Mouse (Mus musculus) lung, embryonic 14.5 days (tissue): Measurements from ENCODE around the gene Elmo2. TPM values are rescaled to one million over a fixed set of nuclear protein-coding genes. Genes with fewer than 3 reads are reported as not detected.
A peak's percentile ranks its signal among the peaks of the same experiment; 100 is the strongest.

Source experiments
- ATAC-seq: fragments of 200-750 bp; cut with Nextera tagmentation; 2 replicates; pipeline ENCODE4 v1.8.0; 2017; ENCODE audit warnings: mild to moderate bottlenecking, moderate TSS enrichment, moderate library complexity; ENCODE audit not compliant: insufficient read depth
- DNase-seq: peaks from one replicate; pipeline ENCODE4 v3.0.0-alpha.2; 2015
- H3K27ac ChIP-seq: fragments of 300-500 bp; sonication (generic); 2 replicates; pipeline ENCODE4 v1.5.1; 2014; ENCODE audit warnings: low read depth, mild to moderate bottlenecking, moderate library complexity
- H3K27me3 ChIP-seq: fragments of 300-500 bp; sonication (generic); 2 replicates; pipeline ENCODE4 v1.6.1; 2014; ENCODE audit warnings: low read length, control low read depth; ENCODE audit not compliant: insufficient read depth
- H3K36me3 ChIP-seq: fragments of 300-500 bp; sonication (generic); 2 replicates; pipeline ENCODE4 v1.6.1; 2014; ENCODE audit warnings: control low read depth; ENCODE audit not compliant: insufficient read depth
- H3K4me1 ChIP-seq: fragments of 300-500 bp; sonication (generic); 2 replicates; pipeline ENCODE4 v1.6.1; 2014; ENCODE audit warnings: antibody characterized with exemption, control low read depth; ENCODE audit not compliant: insufficient read depth
- H3K4me2 ChIP-seq: fragments of 300-500 bp; sonication (generic); 2 replicates; pipeline ENCODE4 v1.6.1; 2014; ENCODE audit warnings: mild to moderate bottlenecking
- H3K4me3 ChIP-seq: fragments of 300-500 bp; sonication (generic); 2 replicates; pipeline ENCODE4 v1.5.1; 2014; ENCODE audit warnings: low read depth, low read length
- H3K9ac ChIP-seq: fragments of 300-500 bp; sonication (generic); 2 replicates; pipeline ENCODE4 v1.6.1; 2014
- H3K9me3 ChIP-seq: fragments of 300-500 bp; sonication (generic); 2 replicates; pipeline ENCODE4 v1.6.1; 2016; ENCODE audit warnings: low read depth, low read length, control low read depth
- CTCF ChIP-seq: IDR thresholded peaks from 2 replicates; pipeline ENCODE4 v1.5.1; 2016; ENCODE audit warnings: antibody characterized with exemption, low read depth
- WGBS: fragments of 180-500 bp; shearing (Covaris S2); extraction: QIAGEN DNeasy Blood & Tissue Kit; methylation state at CpG from one replicate; pipeline ENCODE4 v1.1.7; 2014; 5-methylcytosine and 5-hydroxymethylcytosine counted together
- polyA plus RNA-seq: library from polyadenylated mRNA; unstranded; fragments of >200 nt; fragmentation: Nextera tagmentation; extraction: Ambion mirVana; gene quantifications from 2 replicates; pipeline ENCODE4 v1.2.1, GENCODE M21; 2014

Gene Elmo2
- polyA plus RNA-seq, 1 experiment from 2014 or later: 82.2 TPM

DNA sequence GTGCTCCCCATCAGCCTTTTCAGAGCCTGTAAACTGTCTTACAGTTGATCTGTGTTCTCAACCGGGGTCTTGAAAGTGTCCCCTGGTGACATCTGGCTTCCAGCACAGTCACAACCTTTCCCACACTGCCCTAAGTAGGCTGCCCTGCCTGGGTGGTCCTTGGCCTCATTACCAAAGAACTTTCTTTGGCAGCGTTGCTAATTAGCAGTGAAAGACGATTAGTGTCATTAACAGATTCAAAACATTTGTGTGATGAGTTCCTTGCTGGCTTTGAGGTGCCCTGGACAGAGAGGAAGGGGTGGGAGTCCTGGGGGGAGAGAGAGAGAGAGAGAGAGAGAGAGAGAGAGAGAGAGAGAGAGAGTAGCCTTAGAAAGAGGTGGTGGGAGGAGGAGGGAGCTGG lies 77.3 kb downstream of the Elmo2 start:
- DNase-seq (peak; percentile 86), ATAC-seq (peak; percentile 84)
- Histone ChIP-seq H3K27ac (no peak overlapping the region), H3K9ac (no peak overlapping the region), H3K4me2 (no peak overlapping the region), H3K27me3 (peaks cover 33% of the 10 kb centered on the region), H3K4me1 (0 out of 2 replicates have a peak, but pooled peaks cover 3% of the 10 kb centered on the region), H3K4me3 (no peak overlapping the region), H3K9me3 (no peaks in the 10 kb centered on the region), H3K36me3 (no peaks in the 10 kb centered on the region)
- 15% methylated on average over 3 of the region's 3 CpGs for WGBS
- TF ChIP-seq CTCF: no peak

DNA sequence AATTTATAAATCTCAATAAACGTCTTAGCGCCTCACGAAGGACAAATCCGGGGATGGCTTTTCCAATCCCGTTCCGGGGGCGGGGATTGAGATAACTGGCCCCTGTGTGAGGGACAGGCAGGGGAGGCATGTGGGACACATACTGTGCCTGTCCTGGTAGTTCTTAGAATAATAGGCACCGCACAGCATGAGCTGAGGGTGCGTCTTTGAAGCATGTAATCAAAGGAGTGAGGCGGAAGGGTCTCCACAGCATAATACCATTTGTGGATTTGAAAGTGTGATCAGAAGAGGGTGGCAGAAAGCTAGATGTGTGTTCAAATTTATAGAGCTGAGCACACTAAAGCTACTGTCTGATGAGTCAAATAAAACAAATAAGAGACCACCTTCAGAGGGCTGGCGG lies 79.9 kb downstream of the Elmo2 start:
- no peak overlapping the region for H3K27ac ChIP-seq
- WGBS: 15% methylated on average over 11 of the region's 11 CpGs
- no peaks in the 10 kb centered on the region for H3K9me3 ChIP-seq
- TF ChIP-seq CTCF: no peak
- DNase-seq: no peak
- no peaks in the 10 kb centered on the region for H3K36me3 ChIP-seq
- H3K9ac ChIP-seq: no peak overlapping the region
- H3K27me3 ChIP-seq: peaks cover 44% of the 10 kb centered on the region
- no peak overlapping the region for H3K4me3 ChIP-seq
- 0 out of 2 replicates have a peak, but pooled peaks cover 6% of the 10 kb centered on the region for H3K4me1 ChIP-seq
- ATAC-seq: no peak
- H3K4me2 ChIP-seq: no peak overlapping the region

DNA sequence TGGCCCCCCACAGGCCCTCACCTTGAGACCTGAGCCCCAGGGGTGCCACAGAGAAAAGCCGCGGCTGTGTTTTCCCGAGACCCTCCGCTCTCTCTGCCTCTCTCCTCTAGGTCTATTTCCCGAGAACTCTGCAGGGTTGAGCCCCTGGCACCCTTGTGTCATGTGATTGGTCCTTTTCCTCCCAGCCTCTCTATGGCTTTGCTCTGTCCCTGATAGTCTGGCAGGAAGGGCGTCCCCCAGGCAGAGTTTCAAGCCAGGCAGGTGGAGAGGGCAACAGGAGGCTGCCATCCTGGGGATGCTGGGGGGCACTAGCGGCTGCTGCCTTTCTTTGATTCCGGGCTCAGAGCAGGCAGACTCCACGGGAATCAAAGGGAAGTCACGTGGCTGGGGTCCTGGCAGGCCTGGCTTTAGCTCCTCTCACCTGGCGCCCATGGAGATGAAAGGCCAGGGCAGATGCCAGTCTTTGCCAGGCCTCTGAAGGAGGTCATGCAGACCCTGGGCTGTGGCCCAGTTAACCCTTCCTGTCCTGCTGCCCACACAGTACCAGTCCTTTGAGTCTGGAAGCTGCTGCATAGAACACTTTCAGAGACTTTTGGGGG lies 83.1 kb downstream of the Elmo2 start:
- Histone ChIP-seq H3K27me3 (peaks cover 76% of the 10 kb centered on the region), H3K27ac (no peak overlapping the region), H3K9me3 (no peaks in the 10 kb centered on the region), H3K9ac (no peak overlapping the region), H3K4me1 (0 out of 2 replicates have a peak, but pooled peaks cover 3% of the 10 kb centered on the region), H3K4me3 (no peak overlapping the region), H3K36me3 (no peaks in the 10 kb centered on the region), H3K4me2 (no peak overlapping the region)
- no peak for TF ChIP-seq CTCF
- ATAC-seq (no peak), DNase-seq (no peak)
- 3% methylated on average over 11 of the region's 11 CpGs for WGBS

DNA sequence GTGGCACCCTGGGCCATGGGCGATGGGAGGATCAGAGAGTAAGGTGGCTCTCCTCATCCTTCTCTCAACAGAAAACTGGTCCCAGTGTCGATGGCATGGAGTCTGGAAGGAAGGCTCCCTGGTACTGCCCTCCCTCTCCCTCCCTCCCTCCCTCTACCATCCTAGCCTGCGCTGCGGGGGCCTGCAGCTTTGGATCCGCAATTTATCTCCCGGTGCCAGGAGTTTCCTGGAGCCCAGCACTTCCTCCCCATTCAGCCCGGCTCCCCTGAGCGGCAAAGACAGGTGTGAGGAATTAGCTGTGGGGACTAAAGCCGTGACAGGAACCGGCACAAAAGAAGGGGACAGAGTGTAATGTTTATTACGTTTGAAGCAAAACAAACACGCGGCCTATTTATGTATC lies 83.7 kb downstream of the Elmo2 start:
- Histone ChIP-seq H3K4me1 (0 out of 2 replicates have a peak, but pooled peaks cover 3% of the 10 kb centered on the region), H3K4me3 (no peak overlapping the region), H3K9ac (no peak overlapping the region), H3K27me3 (peaks cover 82% of the 10 kb centered on the region), H3K27ac (no peak overlapping the region), H3K36me3 (no peaks in the 10 kb centered on the region), H3K9me3 (no peaks in the 10 kb centered on the region), H3K4me2 (no peak overlapping the region)
- no peak for DNase-seq
- no peak for ATAC-seq
- under 1% methylated on average over 13 of the region's 13 CpGs for WGBS
- TF ChIP-seq CTCF: no peak

DNA sequence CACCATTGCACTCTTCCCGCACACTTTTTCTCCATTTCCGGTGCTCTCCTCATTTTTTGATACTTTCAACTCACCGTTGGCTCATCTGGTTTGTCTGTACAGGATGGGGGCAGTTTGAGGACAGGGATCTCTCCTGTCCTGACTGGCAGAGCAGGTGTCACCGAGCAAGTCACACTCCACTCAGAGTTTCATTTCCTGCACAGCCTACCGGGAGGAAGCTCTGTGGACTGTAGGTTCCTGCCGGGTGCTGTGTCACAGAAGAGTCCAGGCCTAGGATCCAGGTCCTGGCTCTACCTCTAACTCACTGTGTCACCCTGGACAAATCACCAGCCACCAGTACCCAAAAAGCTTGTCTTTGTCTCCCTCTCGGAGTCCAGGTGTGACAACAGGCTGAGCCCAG lies 84.5 kb downstream of the Elmo2 start:
- 35% methylated on average over 7 of the region's 7 CpGs for WGBS

DNA sequence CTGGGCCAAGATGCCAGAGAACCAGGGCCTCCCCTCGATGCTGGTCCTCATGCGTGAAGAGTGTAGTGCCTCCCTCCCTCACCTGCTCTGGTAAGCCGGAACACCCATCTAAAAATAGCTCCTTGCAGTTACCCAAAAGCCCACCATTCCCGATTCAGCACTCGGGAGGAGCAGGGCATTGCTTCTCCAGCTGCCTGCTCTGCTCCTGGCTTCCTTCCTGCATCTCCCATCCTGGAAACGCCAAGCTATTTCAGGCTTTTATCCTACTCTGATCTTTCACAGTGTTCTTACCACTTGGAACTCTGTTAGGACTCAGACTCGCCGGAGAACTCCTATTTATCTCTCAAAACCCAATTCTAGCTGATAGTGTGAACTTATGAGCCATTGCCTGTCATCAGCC lies 85.9 kb downstream of the Elmo2 start:
- peaks cover 93% of the 10 kb centered on the region for H3K27me3 ChIP-seq
- no peak overlapping the region for H3K4me2 ChIP-seq
- no peak overlapping the region for H3K27ac ChIP-seq
- ATAC-seq (no peak), DNase-seq (no peak)
- 0 out of 2 replicates have a peak, but pooled peaks cover 3% of the 10 kb centered on the region for H3K4me1 ChIP-seq
- no peak for TF ChIP-seq CTCF
- no peak overlapping the region for H3K4me3 ChIP-seq
- no peaks in the 10 kb centered on the region for H3K9me3 ChIP-seq
- no peaks in the 10 kb centered on the region for H3K36me3 ChIP-seq
- no peak overlapping the region for H3K9ac ChIP-seq
- WGBS: 29% methylated on average over 8 of the region's 8 CpGs

More for the DNA sequence above, 84.5 kb downstream of the Elmo2 start:
- no peaks in the 10 kb centered on the region for H3K9me3 ChIP-seq
- no peak overlapping the region for H3K4me2 ChIP-seq
- peaks cover 88% of the 10 kb centered on the region for H3K27me3 ChIP-seq
- no peaks in the 10 kb centered on the region for H3K36me3 ChIP-seq
- H3K4me1 ChIP-seq: 0 out of 2 replicates have a peak, but pooled peaks cover 3% of the 10 kb centered on the region
- H3K27ac ChIP-seq: no peak overlapping the region
- no peak for DNase-seq
- ATAC-seq: no peak
- no peak for TF ChIP-seq CTCF
- H3K9ac ChIP-seq: no peak overlapping the region
- H3K4me3 ChIP-seq: no peak overlapping the region

DNA sequence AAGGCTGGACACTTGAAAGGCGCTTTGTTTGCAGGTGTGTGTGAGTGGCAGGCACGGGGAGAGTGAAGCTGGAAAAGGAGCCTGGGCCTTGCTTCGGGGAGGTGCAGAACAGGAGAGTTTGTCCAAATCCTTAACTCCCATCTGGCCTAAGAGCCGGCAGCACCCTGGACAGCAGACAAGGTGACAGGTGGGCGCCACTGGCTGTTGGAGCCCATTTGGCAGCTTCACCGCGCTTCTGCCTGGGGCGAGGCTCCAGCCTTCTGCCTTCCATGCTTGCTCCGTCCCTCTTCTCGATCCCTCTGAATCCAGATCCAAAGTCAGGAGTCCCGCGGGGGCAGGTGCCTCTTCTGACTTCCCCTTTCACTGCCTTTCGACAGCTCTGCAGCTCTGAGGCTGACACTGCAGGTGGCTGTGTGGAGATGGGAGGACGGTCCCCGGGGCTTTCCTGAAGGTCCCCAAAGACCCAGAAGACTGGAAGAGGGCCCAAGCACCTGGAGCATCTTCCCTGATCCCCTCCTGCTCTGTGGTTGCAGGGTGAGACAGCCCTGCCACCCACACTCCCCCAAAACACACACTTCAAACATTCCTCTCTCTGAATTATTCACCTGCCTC lies 86.6 kb downstream of the Elmo2 start:
- 10% methylated on average over 15 of the region's 15 CpGs for WGBS
- no peak for TF ChIP-seq CTCF
- Histone ChIP-seq H3K4me2 (no peak overlapping the region), H3K27me3 (peaks cover 96% of the 10 kb centered on the region), H3K36me3 (no peaks in the 10 kb centered on the region), H3K9ac (no peak overlapping the region), H3K4me1 (0 out of 2 replicates have a peak, but pooled peaks cover 3% of the 10 kb centered on the region), H3K9me3 (no peaks in the 10 kb centered on the region), H3K27ac (no peak overlapping the region), H3K4me3 (no peak overlapping the region)
- DNase-seq (peak; percentile 50), ATAC-seq (no peak)
